Mouse (Mus musculus) kidney, embryonic 15.5 days (tissue): ENCODE measurements at regions not wholly inside any gene's neighbourhood (a gene's known extent, or its start where the extent isn't known, plus 50 kb on each side); places are given as distances from the start of the nearest gene placed in this dataset.

Experiments
- ATAC-seq: fragments of 200-750 bp; cut with Nextera tagmentation; replicated peaks from 2 replicates; pipeline ENCODE4 v1.8.0; 2017; ENCODE audit warnings: moderate TSS enrichment; ENCODE audit not compliant: low FRiP score
- H3K27ac ChIP-seq: fragments of 300-500 bp; sonication (generic); 2 replicates; pipeline ENCODE4 v1.5.1; 2015; ENCODE audit warnings: mild to moderate bottlenecking, inconsistent platforms
- H3K27me3 ChIP-seq: fragments of 300-500 bp; sonication (generic); 2 replicates; pipeline ENCODE4 v1.6.1; 2015; ENCODE audit warnings: inconsistent platforms
- H3K36me3 ChIP-seq: fragments of 300-500 bp; sonication (generic); 2 replicates; pipeline ENCODE4 v1.6.1; 2015; ENCODE audit warnings: inconsistent platforms
- H3K4me1 ChIP-seq: fragments of 300-500 bp; sonication (generic); 2 replicates; pipeline ENCODE4 v1.6.1; 2015; ENCODE audit warnings: inconsistent platforms
- H3K4me2 ChIP-seq: fragments of 300-500 bp; sonication (generic); 2 replicates; pipeline ENCODE4 v1.6.1; 2015; ENCODE audit warnings: moderate library complexity, mild to moderate bottlenecking, inconsistent platforms
- H3K4me3 ChIP-seq: fragments of 300-500 bp; sonication (generic); replicated peaks from 2 replicates; pipeline ENCODE4 v1.5.1; 2015; ENCODE audit warnings: mild to moderate bottlenecking, inconsistent platforms
- H3K9ac ChIP-seq: fragments of 300-500 bp; sonication (generic); 2 replicates; pipeline ENCODE4 v1.6.1; 2015; ENCODE audit warnings: mild to moderate bottlenecking, inconsistent platforms
- H3K9me3 ChIP-seq: fragments of 300-500 bp; sonication (generic); replicated peaks from 2 replicates; pipeline ENCODE4 v1.6.1; 2016; ENCODE audit warnings: inconsistent platforms
- WGBS: fragments of 180-500 bp; shearing (Covaris S2); methylation state at CpG from one replicate; pipeline ENCODE4 v1.1.7; 2015; ENCODE audit warnings: mixed read lengths; 5-methylcytosine and 5-hydroxymethylcytosine counted together

DNA sequence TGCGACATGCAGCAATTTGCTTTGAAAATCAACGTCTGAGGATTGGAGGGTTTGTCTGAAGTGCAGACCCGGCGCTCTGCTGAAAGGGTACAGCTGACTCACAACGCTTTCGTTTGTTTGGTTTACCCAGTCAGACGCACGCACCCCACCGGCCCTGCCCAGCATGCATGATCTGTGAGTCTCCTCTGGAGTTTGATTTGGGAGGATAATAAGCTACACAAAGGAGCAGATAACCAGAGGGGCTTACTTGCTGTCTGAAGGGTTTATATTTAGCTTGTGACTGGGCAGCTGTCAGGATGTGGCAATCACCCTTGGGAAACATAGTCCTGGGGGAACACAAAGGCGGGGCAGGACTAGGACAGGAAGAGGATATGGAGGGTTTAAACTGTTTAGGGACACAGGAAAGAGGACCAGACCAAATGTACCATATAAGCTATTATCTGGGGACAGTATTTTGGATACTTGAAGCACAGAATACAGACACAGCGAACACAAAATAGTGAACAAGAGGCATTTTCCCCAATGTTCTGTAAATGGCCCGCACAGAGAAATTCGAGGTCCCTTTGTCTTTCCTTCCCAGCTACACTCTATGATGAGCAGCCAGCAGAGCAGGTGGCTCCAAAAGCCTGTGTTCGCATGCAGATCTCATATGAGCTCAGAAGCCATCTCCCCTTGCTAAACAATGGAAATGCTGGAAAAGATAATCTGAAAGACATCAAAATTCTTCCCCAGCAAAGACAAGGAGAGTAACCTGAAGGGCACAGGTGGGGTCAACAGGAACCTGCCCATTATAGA, 81.1 kb downstream of the Pttg1 start:
- Histone ChIP-seq H3K4me3 (no peak overlapping the region), H3K4me2 (0 out of 2 replicates have a peak overlapping the region, but pooled peaks have one; percentile 23), H3K9ac (no peak overlapping the region), H3K9me3 (no peaks in the 10 kb centered on the region), H3K27ac (no peak overlapping the region), H3K27me3 (no peaks in the 10 kb centered on the region), H3K36me3 (no peaks in the 10 kb centered on the region), H3K4me1 (no peaks in the 10 kb centered on the region)
- WGBS, result 55% methylated on average over 14 of the region's 14 CpGs
- ATAC-seq, result no peak

DNA sequence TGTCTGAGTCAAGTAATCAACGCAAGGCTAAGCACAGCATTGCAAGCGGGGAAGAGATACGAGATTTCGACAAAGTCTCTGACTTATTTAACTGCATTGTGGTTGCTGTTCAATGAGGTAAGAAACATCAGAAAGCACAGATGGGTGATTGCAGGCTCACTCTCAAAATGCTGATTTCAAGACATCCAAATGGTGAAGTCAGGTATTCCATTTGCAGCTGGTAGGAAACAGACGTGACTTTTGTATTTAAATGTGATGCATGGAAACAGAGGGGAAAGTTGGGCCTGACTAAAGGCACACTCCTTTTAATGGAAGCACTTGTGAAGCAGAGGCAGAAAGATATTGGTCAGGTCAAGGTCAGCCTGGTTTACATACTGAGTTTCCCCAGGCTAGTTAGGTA, 82.5 kb downstream of the Pttg1 start:
- no peak overlapping the region for H3K4me3 ChIP-seq
- H3K4me1 ChIP-seq, result no peaks in the 10 kb centered on the region
- ATAC-seq, result no peak
- 82% methylated on average over 5 of the region's 5 CpGs for WGBS
- no peaks in the 10 kb centered on the region for H3K36me3 ChIP-seq
- no peak overlapping the region for H3K27ac ChIP-seq
- no peaks in the 10 kb centered on the region for H3K27me3 ChIP-seq
- no peaks in the 10 kb centered on the region for H3K9me3 ChIP-seq
- H3K9ac ChIP-seq, result no peak overlapping the region
- no peak overlapping the region for H3K4me2 ChIP-seq

DNA sequence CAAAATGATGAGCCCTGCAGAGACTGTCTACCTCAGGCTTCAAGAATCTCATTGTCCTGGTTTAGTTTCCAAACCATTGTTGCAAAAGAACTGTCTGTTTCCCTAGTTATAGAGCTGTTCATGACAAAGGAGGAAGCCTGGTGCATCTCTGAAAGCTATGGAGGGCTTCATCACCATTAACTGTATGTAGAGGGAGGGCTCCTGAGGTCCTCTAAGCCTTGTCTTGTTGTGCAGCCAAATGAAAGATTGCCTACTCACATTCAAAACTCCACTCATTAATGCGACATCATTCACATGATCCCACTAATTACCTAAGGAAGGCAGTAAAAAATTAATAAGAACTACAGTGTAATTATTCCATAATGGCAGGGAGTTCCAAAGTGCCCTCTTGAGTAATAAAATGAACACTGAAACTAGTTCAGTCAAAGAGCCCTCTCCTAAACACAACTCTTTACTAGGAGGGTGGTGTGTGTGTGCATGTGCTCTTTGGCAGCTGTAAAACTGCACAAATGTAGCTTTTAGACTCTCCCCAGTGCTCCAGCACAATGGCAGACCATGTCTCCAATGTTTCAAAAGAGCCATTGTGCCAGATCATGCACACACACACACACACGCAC, 87.6 kb downstream of the Pttg1 start:
- no peaks in the 10 kb centered on the region for H3K36me3 ChIP-seq
- no peak overlapping the region for H3K9ac ChIP-seq
- no peak overlapping the region for H3K27ac ChIP-seq
- H3K27me3 ChIP-seq, result no peaks in the 10 kb centered on the region
- WGBS, result 89% methylated on average over 2 of the region's 2 CpGs
- no peak overlapping the region for H3K4me3 ChIP-seq
- no peaks in the 10 kb centered on the region for H3K4me1 ChIP-seq
- ATAC-seq, result no peak
- no peak overlapping the region for H3K4me2 ChIP-seq
- H3K9me3 ChIP-seq, result no peaks in the 10 kb centered on the region

DNA sequence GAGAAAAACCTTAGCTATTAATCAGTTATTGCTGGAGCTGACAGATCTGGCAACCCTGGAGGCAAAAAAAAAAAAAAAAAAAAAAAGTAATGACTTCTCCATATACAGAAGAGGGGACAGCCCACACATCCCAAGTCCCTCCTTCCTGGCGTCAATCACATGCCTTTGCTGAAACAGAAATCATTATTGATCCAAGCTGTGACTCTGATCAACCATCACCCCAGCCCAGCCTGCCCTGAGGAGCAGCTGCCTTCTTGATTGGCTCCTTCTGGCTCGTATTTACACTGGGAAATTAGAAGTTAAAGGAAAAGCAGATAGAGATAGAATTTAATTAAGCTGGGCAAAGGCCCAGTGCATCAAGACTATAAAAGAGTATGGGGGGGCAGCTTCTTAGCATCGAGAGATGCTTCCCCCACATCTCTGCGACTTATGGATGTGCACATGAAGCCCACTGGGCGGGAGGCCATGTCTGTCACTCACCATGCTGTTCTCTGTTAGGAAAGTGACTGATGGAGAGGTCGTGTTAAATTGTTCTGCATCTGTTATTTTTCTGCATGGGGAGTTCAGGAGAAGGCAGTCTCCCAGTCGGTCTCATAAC, 90.3 kb downstream of the Pttg1 start:
- Histone ChIP-seq H3K4me2 (no peak overlapping the region), H3K9ac (no peak overlapping the region), H3K36me3 (no peaks in the 10 kb centered on the region), H3K4me1 (no peaks in the 10 kb centered on the region), H3K9me3 (no peaks in the 10 kb centered on the region), H3K27me3 (no peaks in the 10 kb centered on the region), H3K27ac (no peak overlapping the region), H3K4me3 (no peak overlapping the region)
- ATAC-seq, result no peak
- WGBS, result 73% methylated on average over 7 of the region's 7 CpGs

DNA sequence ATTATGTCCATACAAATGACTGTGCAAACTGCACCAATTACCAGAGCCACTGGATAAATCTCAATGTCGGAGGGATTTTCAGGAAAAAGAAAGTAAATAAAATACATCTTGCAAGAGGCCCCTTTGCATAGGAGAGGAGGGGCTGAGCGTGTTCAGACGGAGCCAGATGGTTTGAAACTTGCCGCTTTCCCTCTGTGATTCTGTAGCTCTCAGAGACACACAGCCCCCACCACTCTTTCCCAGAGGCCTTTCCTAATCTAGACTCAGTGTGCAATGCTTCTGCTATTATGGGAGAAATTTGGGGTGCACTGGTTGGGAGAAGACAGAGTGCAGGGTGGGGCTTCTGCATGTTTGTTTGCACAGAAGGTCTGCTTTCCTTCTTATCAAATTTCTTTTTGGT, 92.5 kb downstream of the Pttg1 start:
- Histone ChIP-seq H3K27me3 (no peaks in the 10 kb centered on the region), H3K4me1 (no peaks in the 10 kb centered on the region), H3K27ac (no peak overlapping the region), H3K4me3 (no peak overlapping the region), H3K36me3 (no peaks in the 10 kb centered on the region), H3K4me2 (no peak overlapping the region), H3K9ac (no peak overlapping the region), H3K9me3 (no peaks in the 10 kb centered on the region)
- ATAC-seq, result no peak
- WGBS, result 67% methylated on average over 4 of the region's 4 CpGs

DNA sequence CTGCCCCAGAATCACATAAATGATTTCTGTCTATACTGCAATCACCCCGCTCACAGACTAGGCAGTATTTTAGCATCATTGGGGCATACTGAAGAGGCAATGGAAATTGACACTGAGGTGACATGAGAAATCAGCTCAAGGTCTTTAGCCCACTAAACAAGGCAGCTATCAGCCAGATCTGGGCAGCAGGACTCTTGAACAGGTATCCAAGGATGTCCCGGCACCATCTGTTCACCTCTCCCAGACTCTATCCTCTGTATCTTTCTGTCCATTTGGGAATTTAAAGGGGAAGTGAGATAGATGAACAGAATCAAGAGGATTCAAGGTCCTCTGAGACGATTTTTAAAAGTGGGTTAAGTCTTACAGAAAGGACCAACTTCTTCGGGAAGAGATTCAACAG, 112.1 kb downstream of the Pttg1 start:
- 90% methylated on average over 4 of the region's 4 CpGs for WGBS
- no peak overlapping the region for H3K4me2 ChIP-seq
- no peak for ATAC-seq
- no peak overlapping the region for H3K27ac ChIP-seq
- no peak overlapping the region for H3K9ac ChIP-seq
- no peaks in the 10 kb centered on the region for H3K9me3 ChIP-seq
- H3K4me1 ChIP-seq, result no peaks in the 10 kb centered on the region
- H3K4me3 ChIP-seq, result no peak overlapping the region
- no peaks in the 10 kb centered on the region for H3K36me3 ChIP-seq
- H3K27me3 ChIP-seq, result no peaks in the 10 kb centered on the region
